Mouse (Mus musculus) heart, postnatal 0 days (tissue): Measurements from ENCODE around the gene D030056L22Rik. TPM values are rescaled to one million over a fixed set of nuclear protein-coding genes. Genes with fewer than 3 reads are reported as not detected.
"Not testable (repeated sequence)": the region's sequence is repeated elsewhere in the genome, so short reads cannot be mapped to it uniquely, and the experiment has no call there.

Experiments used
- ATAC-seq: fragments of 200-750 bp; cut with Nextera tagmentation; 2 replicates; pipeline ENCODE4 v1.8.0; 2017; ENCODE audit warnings: low read depth, moderate number of reproducible peaks, moderate library complexity; ENCODE audit not compliant: insufficient read depth
- DNase-seq: peaks from one replicate; pipeline ENCODE4 v3.0.0-alpha.2; 2016; ENCODE audit warnings: low spot score
- H3K27ac ChIP-seq: fragments of 300-500 bp; sonication (generic); 2 replicates; pipeline ENCODE4 v1.5.1; 2014; ENCODE audit warnings: low read depth, mild to moderate bottlenecking
- H3K27me3 ChIP-seq: fragments of 300-500 bp; sonication (generic); 2 replicates; pipeline ENCODE4 v1.6.1; 2014; ENCODE audit warnings: low read length, mixed read lengths; ENCODE audit not compliant: control insufficient read depth, insufficient read depth
- H3K36me3 ChIP-seq: fragments of 300-500 bp; sonication (generic); replicated peaks from 2 replicates; pipeline ENCODE4 v1.6.1; 2014; ENCODE audit warnings: low read length, mixed read lengths; ENCODE audit not compliant: control insufficient read depth, insufficient read depth
- H3K4me1 ChIP-seq: fragments of 300-500 bp; sonication (generic); 2 replicates; pipeline ENCODE4 v1.6.1; 2014; ENCODE audit warnings: antibody characterized with exemption; ENCODE audit not compliant: control insufficient read depth, insufficient read depth
- H3K4me2 ChIP-seq: fragments of 300-500 bp; sonication (generic); 2 replicates; pipeline ENCODE4 v1.6.1; 2014; ENCODE audit warnings: low read depth, mild to moderate bottlenecking, low read length, moderate library complexity
- H3K4me3 ChIP-seq: fragments of 300-500 bp; sonication (generic); 2 replicates; pipeline ENCODE4 v1.5.1; 2014; ENCODE audit warnings: low read depth, low read length
- H3K9ac ChIP-seq: fragments of 300-500 bp; sonication (generic); replicated peaks from 2 replicates; pipeline ENCODE4 v1.6.1; 2014; ENCODE audit warnings: low read depth, low read length, mixed read lengths
- H3K9me3 ChIP-seq: fragments of 300-500 bp; sonication (generic); replicated peaks from 2 replicates; pipeline ENCODE4 v1.6.1; 2016; ENCODE audit warnings: low read length; ENCODE audit not compliant: control insufficient read depth
- CTCF ChIP-seq: IDR thresholded peaks from 2 replicates; pipeline ENCODE4 v1.5.1; 2016; ENCODE audit warnings: antibody characterized with exemption, control low read depth, low read depth
- EP300 ChIP-seq: IDR thresholded peaks from 2 replicates; pipeline ENCODE4 v1.6.1; 2016; ENCODE audit warnings: antibody characterized with exemption, low read depth
- WGBS: fragments of 180-500 bp; shearing (Covaris S2); extraction: QIAGEN DNeasy Blood & Tissue Kit; methylation state at CpG from one replicate; pipeline ENCODE4 v1.1.7; 2014; 5-methylcytosine and 5-hydroxymethylcytosine counted together
- polyA plus RNA-seq: library from polyadenylated mRNA; unstranded; fragments of >200 nt; fragmentation: Nextera tagmentation; extraction: Ambion mirVana; gene quantifications from 2 replicates; pipeline ENCODE4 v1.2.1, GENCODE M21; 2015
- total RNA-seq: library from RNA; depleted of rRNA; stranded (reverse); fragments of >200 nt; gene quantifications from 2 replicates; pipeline ENCODE4 v1.2.3, GENCODE M21; 2014; ENCODE audit warnings: low replicate concordance

Gene D030056L22Rik
- total and polyA plus RNA-seq, 2 experiments from 2014 or later, result 14.6 to 33.9 TPM

- Histone ChIP-seq H3K27ac (no peak overlapping the region), H3K9ac (no peak overlapping the region), H3K4me3 (no peak overlapping the region), H3K4me2 (no peak overlapping the region), H3K36me3 (no peaks in the 10 kb centered on the region), H3K4me1 (peaks cover 9% of the 10 kb centered on the region), H3K9me3 (no peaks in the 10 kb centered on the region), H3K27me3 (no peaks in the 10 kb centered on the region)
- DNase-seq (no peak), ATAC-seq (no peak)
- WGBS, result 53% methylated on average over 9 of the region's 9 CpGs
- TF ChIP-seq EP300 (no peak), CTCF (no peak)
These were observed 1.4 kb upstream of the D030056L22Rik start for GRCm38 (mm10) chr19:18711589-18711988.

- H3K36me3 ChIP-seq, result no peaks in the 10 kb centered on the region
- peak overlapping the region; percentile 76 for H3K4me3 ChIP-seq
- H3K9me3 ChIP-seq, result no peaks in the 10 kb centered on the region
- H3K9ac ChIP-seq, result peak overlapping the region; percentile 76
- peaks cover 9% of the 10 kb centered on the region for H3K4me1 ChIP-seq
- no peak for ATAC-seq
- H3K27ac ChIP-seq, result peak overlapping the region; percentile 97
- DNase-seq, result no peak
- H3K4me2 ChIP-seq, result peak overlapping the region; percentile 81
- H3K27me3 ChIP-seq, result no peaks in the 10 kb centered on the region
- no peak for TF ChIP-seq CTCF
- no peak; the same call in 1 of the 2 replicates for TF ChIP-seq EP300
- 53% methylated on average over 16 of the region's 16 CpGs for WGBS
These were observed 684 bp upstream of the D030056L22Rik start for GRCm38 (mm10) chr19:18712153-18712865.

GRCm38 (mm10) chr19:18713357-18713756 lies 364 bp downstream of the D030056L22Rik start:
- H3K27ac ChIP-seq, result peak overlapping the region; percentile 97
- peak; percentile 61 for ATAC-seq
- not testable (repeated sequence) for DNase-seq, H3K9me3 ChIP-seq, H3K27me3 ChIP-seq, H3K4me1 ChIP-seq, H3K36me3 ChIP-seq
- H3K9ac ChIP-seq, result peak overlapping the region; percentile 76
- peak overlapping the region; percentile 81 for H3K4me2 ChIP-seq
- WGBS, result under 1% methylated on average over 35 of the region's 46 CpGs
- H3K4me3 ChIP-seq, result peak overlapping the region; percentile 76
- TF ChIP-seq CTCF, result peak; percentile 15; the same call in 1 of the 2 replicates

GRCm38 (mm10) chr19:18716374-18716773 lies 3.4 kb downstream of the D030056L22Rik start:
- H3K4me1 ChIP-seq, result peaks cover 14% of the 10 kb centered on the region
- 29% methylated on average over 1 of the region's 1 CpGs for WGBS
- no peaks in the 10 kb centered on the region for H3K27me3 ChIP-seq
- H3K9me3 ChIP-seq, result no peaks in the 10 kb centered on the region
- 0 out of 2 replicates have a peak, but pooled peaks cover 3% of the 10 kb centered on the region for H3K36me3 ChIP-seq
- H3K27ac ChIP-seq, result peak overlapping the region; percentile 23; the same call in 1 of the 2 replicates
- no peak for TF ChIP-seq EP300
- peak; percentile 81 for TF ChIP-seq CTCF
- no peak overlapping the region for H3K9ac ChIP-seq
- ATAC-seq, result no peak
- H3K4me2 ChIP-seq, result no peak overlapping the region
- H3K4me3 ChIP-seq, result no peak overlapping the region
- peak; percentile 60 for DNase-seq

GRCm38 (mm10) chr19:18720337-18720736 lies 7.3 kb downstream of the D030056L22Rik start:
- no peak overlapping the region for H3K4me3 ChIP-seq
- H3K4me1 ChIP-seq, result peaks cover 5% of the 10 kb centered on the region
- DNase-seq (no peak), ATAC-seq (no peak)
- no peak overlapping the region for H3K27ac ChIP-seq
- 0 out of 2 replicates have a peak, but pooled peaks cover 3% of the 10 kb centered on the region for H3K36me3 ChIP-seq
- H3K4me2 ChIP-seq, result no peak overlapping the region
- no peak for TF ChIP-seq EP300
- TF ChIP-seq CTCF, result no peak
- H3K27me3 ChIP-seq, result no peaks in the 10 kb centered on the region
- H3K9ac ChIP-seq, result no peak overlapping the region
- H3K9me3 ChIP-seq, result no peaks in the 10 kb centered on the region
- 81% methylated on average over 3 of the region's 3 CpGs for WGBS

GRCm38 (mm10) chr19:18725186-18725585 lies 12.2 kb downstream of the D030056L22Rik start:
- H3K9me3 ChIP-seq, result no peaks in the 10 kb centered on the region
- 0 out of 2 replicates have a peak, but pooled peaks cover under 1% of the 10 kb centered on the region for H3K4me1 ChIP-seq
- no peak overlapping the region for H3K4me2 ChIP-seq
- H3K9ac ChIP-seq, result no peak overlapping the region
- no peaks in the 10 kb centered on the region for H3K36me3 ChIP-seq
- no peaks in the 10 kb centered on the region for H3K27me3 ChIP-seq
- H3K27ac ChIP-seq, result no peak overlapping the region
- DNase-seq (no peak), ATAC-seq (no peak)
- WGBS, result 79% methylated on average over 2 of the region's 2 CpGs
- TF ChIP-seq CTCF (no peak), EP300 (no peak)
- no peak overlapping the region for H3K4me3 ChIP-seq
